Mouse (Mus musculus): ENCODE measurements around the gene Gm10376. TPM values are rescaled to one million over a fixed set of nuclear protein-coding genes. Genes with fewer than 3 reads are reported as not detected.

Gm10376 gene
- total RNA-seq (2023), result not detected

GRCm38 (mm10) chr14:43015528-43015927 is at the start of gene Gm10376:
TSS of gene Gm10376 (minus strand) at chr14:43015628.

GRCm38 (mm10) chr14:42993524-42993923 is 21.9 kb downstream of the Gm10376 start, which contains the start of gene Gm8082:
TSS of gene Gm8082 (minus strand) at chr14:42993624.

Other genes starting within 250 kb of the Gm10376 start
- gene Gm3015, start 246.8 kb downstream of the Gm10376 start, total RNA-seq (2023), result not detected
- not detected for gene Gm10377, start 217.6 kb downstream of the Gm10376 start, total RNA-seq (2023)
- gene Gm21977, start 162.2 kb downstream of the Gm10376 start, total RNA-seq (2023), result not detected
- gene Gm8082, start 22.0 kb downstream of the Gm10376 start, total RNA-seq (2023), result not detected
- gene Gm8094, start 61.0 kb upstream of the Gm10376 start, total RNA-seq (2023), result not detected
- not detected for gene Gm8104, start 85.0 kb upstream of the Gm10376 start, total RNA-seq (2023)
- gene Gm7233, start 164.2 kb upstream of the Gm10376 start, total RNA-seq (2023), result under 1 TPM in 1 of 2 experiments, not detected in 1; 0.52 TPM
- gene Gm8122, start 219.7 kb upstream of the Gm10376 start, total RNA-seq (2023), result not detected
- gene Gm8126, start 243.0 kb upstream of the Gm10376 start, total RNA-seq (2023), result under 1 TPM in 1 of 2 experiments, not detected in 1; 0.86 TPM